Mouse (Mus musculus) thymus, adult 2 months (tissue): ENCODE data around the gene Abcc6.

Source experiments
- CTCF ChIP-seq: fragments of 200-500 bp; IDR thresholded peaks from 2 replicates; pipeline ENCODE4 v1.5.1; 2012; ENCODE audit warnings: mild to moderate bottlenecking, control low read depth, low read length, moderate library complexity, borderline replicate concordance; ENCODE audit not compliant: control insufficient read depth, poor library complexity, insufficient read depth; ENCODE audit errors: extremely low read depth
- POLR2A ChIP-seq: fragments of 200-500 bp; IDR thresholded peaks from 2 replicates; pipeline ENCODE4 v1.6.1; 2012; ENCODE audit warnings: mild to moderate bottlenecking, low read length, control low read depth, moderate library complexity; ENCODE audit not compliant: control insufficient read depth, poor library complexity, insufficient read depth; ENCODE audit errors: extremely low read depth

DNA sequence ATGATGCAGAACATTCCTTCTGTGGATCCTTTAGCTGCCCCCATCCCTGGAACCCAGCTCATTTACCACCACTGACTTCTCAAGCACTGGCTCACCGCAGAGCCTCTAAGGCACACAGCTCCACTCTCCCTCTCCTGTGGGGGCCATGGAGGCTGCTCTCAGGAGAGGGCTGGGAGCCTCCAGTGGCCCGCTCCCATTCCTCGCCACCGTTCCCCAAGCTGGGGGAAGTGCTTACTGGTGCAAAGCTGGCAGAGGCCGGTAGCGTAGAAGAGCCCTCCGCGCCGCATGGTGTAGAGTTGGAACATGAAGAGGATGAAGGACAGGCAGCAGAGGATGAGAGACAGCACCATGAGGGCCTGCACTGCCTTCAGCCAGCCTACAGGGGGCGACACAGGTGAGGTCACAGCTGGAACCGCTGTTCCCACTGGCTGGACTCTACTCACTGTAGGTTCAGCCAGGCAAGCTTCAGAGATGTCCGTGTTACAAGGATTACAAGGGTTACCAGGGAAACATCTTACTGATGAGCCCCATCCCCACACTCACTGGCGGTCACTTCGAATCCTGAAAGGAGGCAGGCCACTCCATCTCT is 110.9 kb downstream of the Abcc6 start:
- TF ChIP-seq CTCF: peak; percentile 79; the same call in 1 of the 2 replicates
- TF ChIP-seq POLR2A: no peak
